Mouse (Mus musculus) heart, embryonic 14.5 days (tissue): ENCODE results near the gene Fads6. TPM values are rescaled to one million over a fixed set of nuclear protein-coding genes. Genes with fewer than 3 reads are reported as not detected.

ENCODE experiments used
- ATAC-seq: fragments of 200-750 bp; cut with Nextera tagmentation; 2 replicates; pipeline ENCODE4 v1.8.0; 2017; ENCODE audit warnings: low read depth, moderate TSS enrichment; ENCODE audit not compliant: insufficient number of reproducible peaks, insufficient read depth, low FRiP score
- H3K27ac ChIP-seq, 2 experiments: fragments of 200-500 bp in 1 of 2; fragments of 300-500 bp in 1 of 2; sonication (generic) in 1 of 2; replicated peaks in 1 of 2; 2 replicates each; pipeline ENCODE4 v1.5.1; 2012 to 2014; ENCODE audit warnings: low read depth in 2 of 2, low read length in 2 of 2, control low read depth in 1 of 2, mild to moderate bottlenecking in 1 of 2, mixed read lengths in 1 of 2; ENCODE audit not compliant: control insufficient read depth in 1 of 2, insufficient read depth in 1 of 2
- H3K27me3 ChIP-seq: fragments of 300-500 bp; sonication (generic); 2 replicates; pipeline ENCODE4 v1.6.1; 2014; ENCODE audit warnings: mild to moderate bottlenecking, low read length, control low read depth; ENCODE audit not compliant: control insufficient read depth, insufficient read depth
- H3K36me3 ChIP-seq: fragments of 300-500 bp; sonication (generic); 2 replicates; pipeline ENCODE4 v1.6.1; 2014; ENCODE audit warnings: mild to moderate bottlenecking, control low read depth, low read length, mixed read lengths; ENCODE audit not compliant: control insufficient read depth, insufficient read depth
- H3K4me1 ChIP-seq, 2 experiments: fragments of 200-500 bp in 1 of 2; fragments of 300-500 bp in 1 of 2; sonication (generic) in 1 of 2; 2 replicates each; pipeline ENCODE4 v1.6.1; 2012 to 2014; ENCODE audit warnings: low read length in 2 of 2, control low read depth in 1 of 2, mixed read lengths in 1 of 2; ENCODE audit not compliant: control insufficient read depth in 2 of 2, insufficient read depth in 2 of 2
- H3K4me2 ChIP-seq: fragments of 300-500 bp; sonication (generic); 2 replicates; pipeline ENCODE4 v1.6.1; 2014; ENCODE audit warnings: mild to moderate bottlenecking, low read length
- H3K4me3 ChIP-seq, 2 experiments: fragments of 200-500 bp in 1 of 2; fragments of 300-500 bp in 1 of 2; sonication (generic) in 1 of 2; 2 replicates each; pipeline ENCODE4 v1.5.1; 2012 to 2014; ENCODE audit warnings: low read length in 2 of 2, mild to moderate bottlenecking in 2 of 2, control low read depth in 1 of 2, low read depth in 1 of 2, moderate library complexity in 1 of 2; ENCODE audit not compliant: control insufficient read depth in 1 of 2, insufficient read depth in 1 of 2
- H3K9ac ChIP-seq: fragments of 300-500 bp; sonication (generic); 2 replicates; pipeline ENCODE4 v1.6.1; 2014; ENCODE audit warnings: mild to moderate bottlenecking, low read length
- H3K9me3 ChIP-seq: fragments of 300-500 bp; sonication (generic); 2 replicates; pipeline ENCODE4 v1.6.1; 2016; ENCODE audit warnings: low read length, control low read depth; ENCODE audit not compliant: control insufficient read depth
- WGBS: fragments of 180-500 bp; shearing (Covaris S2); extraction: QIAGEN DNeasy Blood & Tissue Kit; methylation state at CpG from one replicate; pipeline ENCODE4 v1.1.7; 2014; 5-methylcytosine and 5-hydroxymethylcytosine counted together
- polyA plus RNA-seq: library from polyadenylated mRNA; unstranded; fragments of >200 nt; fragmentation: Nextera tagmentation; extraction: Ambion mirVana; gene quantifications from 2 replicates; pipeline ENCODE4 v1.2.1, GENCODE M21; 2014

Gene Fads6
- polyA plus RNA-seq, 1 experiment from 2014 or later: 1.2 TPM

DNA sequence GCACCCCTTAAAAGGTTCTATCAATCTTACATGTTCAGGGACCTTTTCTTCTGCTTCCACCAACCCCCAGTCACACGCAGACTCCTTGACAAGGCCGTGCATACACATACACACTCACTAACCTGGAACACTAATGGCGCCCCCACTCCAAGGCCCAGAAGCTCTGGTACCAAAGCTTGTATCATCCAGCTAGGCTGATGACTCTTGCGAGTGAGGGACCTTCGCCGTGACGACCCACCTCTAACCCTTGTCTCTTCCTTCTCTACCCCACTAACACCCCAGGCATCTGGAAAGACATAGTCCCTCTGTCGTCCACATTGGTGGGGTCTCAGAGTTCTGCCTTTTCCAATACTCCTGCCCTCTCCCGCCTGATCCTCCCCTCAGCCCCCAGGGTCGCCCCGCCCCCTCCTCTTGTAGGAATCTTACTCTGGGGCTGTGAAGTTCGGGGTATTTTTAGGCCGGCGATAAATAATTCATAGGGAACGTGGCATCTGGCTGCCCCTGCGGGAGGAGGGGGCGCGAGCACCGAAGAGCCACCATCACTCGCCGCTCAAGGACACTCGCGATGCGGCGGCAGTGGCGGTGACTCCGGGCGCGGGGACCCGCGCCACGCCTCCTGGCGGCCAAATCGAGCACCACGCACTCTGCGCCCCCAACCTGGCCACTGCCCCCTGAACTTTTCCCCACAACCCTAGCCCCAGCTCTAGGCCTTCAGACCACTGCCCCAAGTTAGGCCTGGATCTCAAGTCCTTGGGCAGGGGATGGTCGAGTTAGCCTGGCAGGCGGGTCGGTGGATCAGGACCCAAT is 32.4 kb downstream of the Fads6 start:
- Histone ChIP-seq H3K27me3 (peaks cover 92% of the 10 kb centered on the region), H3K27ac (no peak overlapping the region), H3K36me3 (peaks cover 8% of the 10 kb centered on the region; the same call in 1 of the 2 replicates), H3K4me2 (peak overlapping the region; percentile 84), H3K9me3 (no peaks in the 10 kb centered on the region), H3K4me1 (peaks cover 9 to 21% of the 10 kb centered on the region in 2 experiments; a peak in 3 of 4 replicates), H3K4me3 (peak overlapping the region; percentile 11 to 14; a peak in 3 of 4 replicates), H3K9ac (no peak overlapping the region)
- WGBS: 7% methylated on average over 38 of the region's 39 CpGs
- ATAC-seq: no peak

DNA sequence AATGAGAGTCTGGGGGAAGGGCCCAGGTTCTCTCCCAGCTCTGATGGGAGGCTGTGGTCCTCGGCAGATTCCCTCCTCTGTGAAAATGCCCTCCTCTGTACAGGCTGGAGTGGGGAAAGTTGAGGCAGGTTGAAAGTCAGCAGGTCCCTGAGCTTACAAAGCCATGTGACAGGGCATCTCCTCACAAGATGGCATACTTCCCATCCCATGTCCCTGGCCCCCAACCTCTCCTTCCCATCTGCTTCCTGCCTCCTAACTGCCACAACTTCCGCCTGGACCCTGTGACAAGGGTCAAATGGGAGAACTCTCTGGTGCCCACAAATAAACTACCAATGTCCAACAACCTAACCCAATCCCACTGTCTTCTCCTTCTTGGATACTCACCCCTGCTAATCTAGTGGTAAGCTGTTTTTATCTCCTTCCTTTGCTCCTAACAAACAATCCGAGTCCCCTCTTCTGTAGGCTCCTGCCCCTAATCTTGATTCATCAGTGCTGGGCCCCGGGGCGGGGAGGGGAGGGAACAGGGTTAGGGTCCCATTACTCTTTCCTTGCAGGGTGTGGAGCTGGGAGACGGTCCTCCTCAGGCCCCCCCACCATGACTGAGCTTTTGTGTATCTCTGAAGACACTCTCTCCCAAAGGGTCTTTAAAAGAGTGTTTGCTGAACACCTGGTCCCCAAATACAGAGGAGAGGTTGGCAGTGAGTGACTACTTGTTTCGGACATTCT is 33.2 kb downstream of the Fads6 start:
- Histone ChIP-seq H3K4me2 (no peak overlapping the region), H3K36me3 (peaks cover 5% of the 10 kb centered on the region; the same call in 1 of the 2 replicates), H3K27me3 (peaks cover 96% of the 10 kb centered on the region), H3K4me1 (peaks cover 9 to 21% of the 10 kb centered on the region in 2 experiments; a peak in 3 of 4 replicates), H3K27ac (no peak overlapping the region), H3K9ac (no peak overlapping the region), H3K9me3 (no peaks in the 10 kb centered on the region), H3K4me3 (no peak overlapping the region)
- 54% methylated on average over 7 of the region's 7 CpGs for WGBS
- no peak for ATAC-seq

DNA sequence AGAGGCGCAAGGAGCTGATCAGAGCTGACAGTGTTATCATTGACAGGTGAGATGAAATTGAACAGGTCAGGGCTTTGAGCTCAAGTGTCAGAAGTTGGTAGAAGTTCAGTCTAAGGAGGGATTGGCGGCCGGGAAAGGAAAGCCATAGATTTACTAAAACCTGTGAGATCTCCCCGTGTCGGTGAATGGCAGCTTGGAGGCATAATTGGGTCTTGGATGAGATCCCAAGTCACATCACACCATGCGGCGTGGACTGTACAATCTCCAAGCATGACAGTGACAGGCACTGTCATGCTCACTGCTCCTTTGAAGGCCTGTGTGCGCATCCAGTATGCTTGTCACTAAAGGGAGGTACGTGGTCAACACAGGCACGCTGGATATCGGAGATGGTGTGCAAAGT is 34.5 kb downstream of the Fads6 start:
- Histone ChIP-seq H3K27ac (no peak overlapping the region), H3K27me3 (peaks cover 99% of the 10 kb centered on the region), H3K36me3 (no peaks in the 10 kb centered on the region), H3K4me3 (no peak overlapping the region), H3K9me3 (no peaks in the 10 kb centered on the region), H3K4me2 (no peak overlapping the region), H3K9ac (no peak overlapping the region), H3K4me1 (peaks cover 9 to 22% of the 10 kb centered on the region in 2 experiments; a peak in 3 of 4 replicates)
- 64% methylated on average over 11 of the region's 11 CpGs for WGBS
- no peak for ATAC-seq

DNA sequence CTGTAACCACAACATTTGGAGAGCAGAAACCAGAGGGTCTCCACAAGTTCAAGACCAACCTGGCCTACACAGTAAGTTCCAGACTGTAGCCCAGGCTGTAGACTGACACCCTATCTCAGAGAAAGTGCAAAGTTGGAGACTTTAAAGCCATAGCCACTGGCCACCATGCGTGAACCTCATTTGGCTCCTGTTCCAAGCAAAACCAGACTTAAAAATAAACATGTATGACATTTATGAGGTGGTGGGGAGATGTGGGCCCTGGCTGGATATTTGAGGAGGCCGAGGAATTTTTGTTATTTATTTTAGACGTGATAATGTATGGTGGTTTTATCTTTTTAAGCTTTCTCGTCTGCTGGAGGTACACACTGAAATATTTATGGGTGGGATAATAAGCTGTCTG is 38.3 kb downstream of the Fads6 start:
- Histone ChIP-seq H3K36me3 (no peaks in the 10 kb centered on the region), H3K4me1 (peaks cover 2 to 3% of the 10 kb centered on the region in 2 experiments; a peak in 2 of 4 replicates), H3K27me3 (peaks cover 97% of the 10 kb centered on the region), H3K27ac (no peak overlapping the region), H3K9me3 (no peaks in the 10 kb centered on the region), H3K4me2 (no peak overlapping the region), H3K4me3 (no peak overlapping the region), H3K9ac (no peak overlapping the region)
- no peak for ATAC-seq
- 66% methylated on average over 4 of the region's 4 CpGs for WGBS

DNA sequence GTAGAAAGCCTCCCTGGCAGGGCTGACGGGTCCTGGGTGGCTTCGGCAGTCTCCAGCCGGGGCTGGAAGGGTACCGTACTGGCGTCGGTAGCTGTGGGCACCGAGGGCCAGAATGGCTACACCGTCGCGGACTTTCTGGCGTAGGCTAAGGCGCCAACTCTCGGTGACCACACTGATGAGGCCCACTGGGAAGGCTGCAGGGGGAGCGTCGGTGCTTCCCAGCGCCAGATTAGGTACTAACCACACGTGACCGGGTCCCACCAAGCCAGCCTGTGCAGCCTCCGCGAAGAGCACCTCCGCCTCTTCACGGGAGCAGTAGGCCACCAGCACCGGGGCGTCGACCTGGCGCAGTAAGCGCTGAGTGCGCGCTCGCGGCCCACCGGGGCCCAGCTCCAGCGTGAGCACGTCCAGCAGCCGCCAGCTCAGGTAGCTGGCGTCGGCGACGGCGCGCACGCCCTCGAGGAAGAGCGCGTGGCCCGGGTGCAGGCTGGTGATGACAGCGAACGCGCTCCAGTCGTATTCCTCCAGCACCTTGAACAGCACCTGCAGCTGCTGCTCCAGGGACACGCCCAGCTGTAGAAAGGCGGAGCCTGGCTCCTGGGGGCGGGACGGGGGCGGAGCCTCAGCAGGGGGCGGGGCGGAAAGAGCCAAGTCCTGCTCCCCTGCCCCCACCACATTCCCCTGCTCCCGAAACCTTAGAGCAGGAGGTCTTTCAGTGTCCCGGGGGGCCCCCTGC is 39.5 kb downstream of the Fads6 start:
- H3K4me3 ChIP-seq: peak overlapping the region; percentile 3 to 15; a peak in 1 of 4 replicates
- peak overlapping the region; percentile 38 for H3K4me2 ChIP-seq
- H3K9me3 ChIP-seq: no peaks in the 10 kb centered on the region
- no peaks in the 10 kb centered on the region for H3K36me3 ChIP-seq
- no peak overlapping the region for H3K9ac ChIP-seq
- H3K27me3 ChIP-seq: peaks cover 98% of the 10 kb centered on the region
- H3K4me1 ChIP-seq: peaks cover 2 to 3% of the 10 kb centered on the region in 2 experiments; a peak in 2 of 4 replicates
- H3K27ac ChIP-seq: no peak overlapping the region
- ATAC-seq: no peak
- WGBS: 15% methylated on average over 59 of the region's 59 CpGs

DNA sequence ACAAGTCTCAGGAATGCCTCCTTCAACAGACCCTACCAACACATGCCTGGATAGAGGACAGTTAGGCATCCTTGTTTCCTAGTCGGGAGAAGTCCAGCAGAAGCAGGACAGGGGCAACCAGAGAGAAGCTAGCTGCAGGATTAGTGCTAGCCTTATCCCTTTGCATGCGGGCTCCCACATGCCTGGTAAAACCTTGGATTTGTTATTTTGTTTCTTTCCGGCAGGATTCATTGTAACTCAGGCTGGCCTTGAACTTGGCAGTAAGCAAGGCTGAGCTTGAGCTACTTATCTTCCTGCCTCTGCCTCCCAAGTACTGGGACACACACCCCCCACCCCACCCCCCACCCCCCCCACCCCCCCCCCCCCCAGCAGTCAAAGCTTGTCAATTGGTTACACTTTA is 46.2 kb downstream of the Fads6 start:
- peaks cover 0 to 23% of the 10 kb centered on the region in 2 experiments; a peak in 3 of 4 replicates for H3K4me1 ChIP-seq
- no peaks in the 10 kb centered on the region for H3K36me3 ChIP-seq
- H3K4me3 ChIP-seq: no peak overlapping the region
- no peak overlapping the region for H3K9ac ChIP-seq
- WGBS: 70% methylated on average over 3 of the region's 3 CpGs
- no peaks in the 10 kb centered on the region for H3K9me3 ChIP-seq
- H3K4me2 ChIP-seq: no peak overlapping the region
- peaks cover 92% of the 10 kb centered on the region for H3K27me3 ChIP-seq
- no peak for ATAC-seq
- H3K27ac ChIP-seq: no peak overlapping the region

DNA sequence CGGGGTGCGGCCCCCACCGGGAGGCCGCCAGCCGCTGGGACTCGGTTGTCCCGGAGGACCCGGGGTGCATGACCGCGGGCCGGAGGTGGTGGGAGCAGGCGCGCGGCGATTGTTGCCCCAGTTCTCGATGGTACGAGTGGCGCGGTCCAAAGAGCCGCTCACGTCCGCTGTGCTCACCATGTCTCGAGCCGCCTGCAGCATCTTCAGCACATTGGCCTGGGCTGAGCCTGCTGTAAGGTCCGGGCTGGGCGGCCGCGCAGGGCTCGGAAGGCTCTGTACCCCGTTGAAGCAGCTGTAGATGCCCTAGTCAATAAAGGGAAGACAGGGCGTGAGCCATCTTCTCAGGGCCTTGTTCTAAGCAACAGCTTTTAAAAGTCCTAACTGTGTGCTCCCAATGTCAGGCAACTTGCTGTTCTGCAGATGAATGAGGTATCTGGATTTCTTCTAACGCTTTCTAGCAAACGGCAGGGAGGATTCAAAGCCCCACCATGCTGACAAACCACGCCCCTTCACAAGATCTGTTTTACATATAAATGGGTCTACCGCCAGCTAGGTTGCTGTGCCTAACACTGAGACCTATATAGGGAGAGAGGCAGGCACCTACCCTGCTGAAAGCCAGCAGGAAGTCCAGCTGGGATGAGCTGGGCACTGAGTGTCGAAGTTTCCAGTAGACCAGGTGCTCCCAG is 46.9 kb downstream of the Fads6 start:
- peak overlapping the region; percentile 27 for H3K9ac ChIP-seq
- peak overlapping the region; percentile 81 for H3K4me2 ChIP-seq
- peaks cover 0 to 23% of the 10 kb centered on the region in 2 experiments; a peak in 3 of 4 replicates for H3K4me1 ChIP-seq
- H3K9me3 ChIP-seq: no peaks in the 10 kb centered on the region
- peaks cover 90% of the 10 kb centered on the region for H3K27me3 ChIP-seq
- no peak overlapping the region for H3K27ac ChIP-seq
- no peak for ATAC-seq
- no peaks in the 10 kb centered on the region for H3K36me3 ChIP-seq
- 1% methylated on average over 36 of the region's 36 CpGs for WGBS
- H3K4me3 ChIP-seq: peak overlapping the region; percentile 17 to 43
